Mouse (Mus musculus) Patski (cell line): ENCODE results near the gene Adck2. TPM values are rescaled to one million over a fixed set of nuclear protein-coding genes. Genes with fewer than 3 reads are reported as not detected.

Source experiments
- ATAC-seq: fragments of 100-300 bp; one replicate; pipeline ENCODE4 v1.8.0; 2021
- CTCF ChIA-PET: fragments of 350-600 bp; sonication (Branson Sonifier 250); formaldehyde crosslinking; loops from one replicate; lab custom pipeline; 2022; ENCODE audit warnings: inconsistent platforms; lab: Charles Lee
- POLR2A ChIA-PET: fragments of 350-600 bp; sonication (Branson Sonifier 250); formaldehyde crosslinking; loops from one replicate; lab custom pipeline; 2022; ENCODE audit warnings: antibody characterized with exemption, inconsistent platforms; lab: Charles Lee
- DNase-seq: peaks from one replicate; pipeline ENCODE4 v3.0.0-alpha.2; 2011; ENCODE audit warnings: low read depth, low spot score
- H3K27me3 ChIP-seq: fragments of 371-371 bp; one replicate; pipeline ENCODE4 v1.5.1; 2021
- CTCF ChIP-seq: fragments of 100-300 bp; IDR thresholded peaks from one replicate; pipeline ENCODE4 v1.5.1; 2021
- in situ Hi-C: fragments of 300-500 bp; cut with MboI; formaldehyde crosslinking; loops from 3 replicates; pipeline ENCODE4 v1.11.1; 2018; ENCODE audit warnings: low pct_unique_long_range_greater_than_20kb, mixed read lengths
- polyA plus RNA-seq: library from polyadenylated mRNA; unstranded; gene quantifications from one replicate; pipeline ENCODE4 v1.2.3, GENCODE M21; 2021

Gene Adck2
- polyA plus RNA-seq, 1 experiment from 2014 or later: 19.6 TPM

DNA sequence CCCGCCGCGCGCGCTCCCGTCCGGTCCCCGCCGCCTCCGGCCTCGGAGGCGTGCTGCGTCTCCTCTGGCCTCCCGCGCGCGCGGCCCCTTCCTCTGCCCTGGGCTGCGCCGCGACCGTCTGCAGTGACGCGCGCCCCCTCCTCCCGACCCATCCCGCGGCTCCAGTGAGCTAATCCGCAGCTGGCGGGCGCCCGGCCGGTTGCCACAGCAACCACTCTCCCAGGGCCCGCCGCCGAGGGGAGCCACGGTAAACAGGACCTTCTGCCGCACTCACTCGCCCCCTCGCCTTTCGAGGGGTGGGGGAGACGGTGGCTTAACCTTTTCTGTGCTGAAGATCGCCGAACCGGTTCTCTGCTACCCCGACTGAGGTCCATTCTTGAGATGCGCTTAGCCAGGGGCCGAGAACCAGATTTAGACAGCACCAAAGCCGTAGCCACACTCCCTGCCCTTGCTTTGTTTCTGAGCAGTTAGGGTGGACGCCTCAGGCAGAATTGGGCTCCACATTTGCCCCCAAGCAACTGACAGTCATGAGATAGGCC lies 15.9 kb upstream of the Adck2 start, which contains the start of gene Dennd2a:
Gene Dennd2a (minus strand): TSS at position 145 of the 539 bp plus-strand sequence.
- CTCF ChIA-PET: interaction anchor here (1.2 to 1.7 kb wide), 3 partner anchors 11 to 79 kb away, joined by 3 to 5 read pairs (median 5); no protein-coding TSS in a partner anchor
- POLR2A ChIA-PET: interaction anchor here (0.5 to 1.6 kb wide), 5 partner anchors 20 to 154 kb away, joined by 3 to 7 read pairs (median 3); no protein-coding TSS in a partner anchor
- in situ Hi-C loops: no loop called here
- ATAC-seq (peak; percentile 73), DNase-seq (no peak)
- no peak for TF ChIP-seq CTCF
- no peaks in the 10 kb centered on the region for H3K27me3 ChIP-seq

DNA sequence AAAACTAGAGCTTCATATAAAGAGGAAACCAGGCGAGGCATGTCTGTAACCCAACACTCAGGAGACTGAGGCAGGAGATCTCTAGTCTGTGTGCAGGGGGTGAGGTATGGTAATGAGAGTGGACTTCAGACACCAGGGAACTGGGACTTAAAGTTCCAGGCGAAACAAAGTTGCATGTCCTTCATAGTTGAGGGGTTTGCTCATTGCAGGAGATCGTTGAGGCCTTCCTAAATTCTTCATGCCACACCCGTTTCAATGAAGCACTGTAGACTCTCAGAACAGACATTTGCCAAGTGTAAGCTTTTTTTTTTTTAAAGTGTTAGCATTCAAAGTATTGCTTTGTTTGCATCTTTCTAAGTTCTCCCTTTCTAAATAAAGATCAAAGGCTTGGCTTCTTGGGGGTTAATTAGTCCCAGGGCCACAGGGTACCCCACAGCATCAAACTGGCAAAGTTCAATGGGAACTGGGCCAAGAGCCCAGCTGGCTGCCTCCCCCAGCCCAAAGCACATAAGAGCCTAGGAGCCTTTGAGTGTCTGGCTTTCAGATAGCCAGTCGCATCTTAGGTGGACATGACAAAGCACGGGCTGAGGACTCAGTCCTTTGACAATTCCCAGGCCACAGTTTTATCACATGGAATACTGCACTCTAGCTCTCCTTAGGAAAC lies 14.3 kb upstream of the Adck2 start:
- CTCF ChIA-PET: interaction anchor here (1.0 to 1.9 kb wide), 2 partner anchors 84 to 145 kb away, joined by 3 to 5 read pairs; no protein-coding TSS in a partner anchor
- in situ Hi-C loops: no loop called here
- POLR2A ChIA-PET: interaction anchor here (1.0 to 1.6 kb wide), 3 partner anchors 14 to 95 kb away, joined by 3 to 7 read pairs (median 7); partner anchors contain the start of gene Adck2

DNA sequence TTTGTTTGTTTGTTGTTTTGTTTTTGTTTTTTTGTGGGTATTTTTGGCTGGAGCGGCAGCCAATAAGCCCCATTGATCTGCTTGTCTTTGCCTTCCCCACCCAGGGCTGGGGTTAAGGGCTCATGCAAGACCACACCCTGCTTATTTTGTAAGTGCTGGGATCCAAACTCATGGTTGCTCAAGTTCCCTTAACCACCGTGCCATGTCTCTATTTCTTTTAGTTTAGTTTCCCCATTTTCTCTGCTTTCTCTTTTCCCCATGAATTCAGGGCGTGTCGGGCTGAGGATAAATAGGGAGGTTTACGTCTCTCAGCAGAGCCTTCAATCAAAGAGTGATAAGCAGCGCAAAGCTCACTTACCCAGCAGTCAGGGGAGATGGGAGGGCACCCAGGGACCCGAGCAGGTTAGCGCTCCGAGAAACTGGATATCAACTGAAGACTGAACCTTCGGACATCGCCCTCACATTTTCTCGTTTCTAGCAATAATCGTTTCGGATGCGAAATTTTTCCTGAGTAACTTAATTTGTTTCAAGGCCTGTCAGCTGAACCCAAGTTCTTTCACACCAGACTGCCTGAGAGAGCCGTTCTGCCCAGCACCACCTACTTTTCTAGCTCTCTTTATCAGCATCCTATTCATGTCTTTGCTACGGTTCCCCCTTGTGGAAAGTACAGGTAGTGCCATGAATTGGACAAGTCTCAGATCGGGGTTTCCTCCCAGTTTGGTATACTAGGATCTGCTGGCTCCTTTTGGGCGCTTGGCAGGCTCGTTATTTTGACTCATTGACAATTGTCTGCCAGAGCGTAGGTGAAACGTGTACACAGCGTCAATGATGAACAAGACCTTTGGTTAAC lies 11.3 kb upstream of the Adck2 start:
- in situ Hi-C loops: loop anchor here (5.0 kb wide), 1 partner anchor 50 kb away; no protein-coding TSS in a partner anchor
- no peaks in the 10 kb centered on the region for H3K27me3 ChIP-seq
- CTCF ChIA-PET: interaction anchor here (0.7 to 1.3 kb wide), 10 partner anchors 27 to 109 kb away, joined by 3 to 7 read pairs (median 4); no protein-coding TSS in a partner anchor
- no peak for DNase-seq
- TF ChIP-seq CTCF: peak; percentile 83
- ATAC-seq: peak; percentile 71
- POLR2A ChIA-PET: no interaction called here

More for the DNA sequence above, 14.3 kb upstream of the Adck2 start:
- no peak for TF ChIP-seq CTCF
- DNase-seq: no peak
- no peaks in the 10 kb centered on the region for H3K27me3 ChIP-seq
- no peak for ATAC-seq

DNA sequence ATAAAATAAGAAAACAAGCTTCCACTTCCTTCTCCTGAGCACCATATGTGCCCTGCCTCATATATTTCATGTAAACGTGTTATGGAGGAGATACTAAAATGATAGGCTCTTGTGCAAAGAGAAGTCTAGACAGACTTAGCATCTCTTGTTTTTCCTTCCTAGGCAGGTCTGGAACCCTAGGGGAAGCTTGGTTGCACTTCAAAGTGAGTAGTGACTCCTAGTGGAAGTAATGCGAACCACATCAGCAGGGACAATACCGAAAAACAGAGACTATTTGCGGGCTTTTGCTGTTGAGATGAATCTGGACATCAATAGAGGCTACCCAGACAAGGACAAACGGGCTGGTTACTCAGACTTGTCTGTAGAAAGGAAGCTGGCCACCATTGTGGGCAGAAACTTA lies 6.1 kb upstream of the Adck2 start:
- H3K27me3 ChIP-seq: no peaks in the 10 kb centered on the region
- ChIA-PET POLR2A (interaction anchor here (0.6 to 0.9 kb wide), 2 partner anchors 23 to 135 kb away, joined by 3 read pairs; no protein-coding TSS in a partner anchor), CTCF (interaction anchor here (0.6 to 5.6 kb wide), 15 partner anchors 10 to 156 kb away, joined by 3 to 22 read pairs (median 4); no protein-coding TSS in a partner anchor)
- in situ Hi-C loops: loop anchor here (5.0 kb wide), 1 partner anchor 100 kb away; no protein-coding TSS in a partner anchor
- DNase-seq (no peak), ATAC-seq (peak; percentile 45)
- TF ChIP-seq CTCF: peak; percentile 80

DNA sequence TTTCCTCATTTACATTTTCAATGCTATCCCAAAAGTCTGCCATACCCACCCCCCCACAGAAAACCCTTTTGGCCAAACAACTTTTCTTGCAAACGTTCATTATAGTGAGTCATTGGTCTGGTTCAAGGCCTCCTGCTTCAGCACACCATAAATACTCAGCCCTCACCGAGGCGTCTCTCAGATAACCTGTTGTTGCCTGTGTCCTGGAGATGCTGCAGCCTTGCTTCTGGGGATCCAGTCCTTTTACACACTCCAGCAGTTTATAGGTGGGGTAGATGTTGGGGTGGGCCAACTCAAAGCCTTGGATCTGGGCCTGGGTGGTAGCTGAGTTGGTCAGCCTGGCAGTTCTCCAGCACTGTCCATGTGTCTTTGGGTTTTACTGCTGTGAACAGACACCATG lies 3.2 kb upstream of the Adck2 start:
- DNase-seq (no peak), ATAC-seq (no peak)
- POLR2A ChIA-PET: interaction anchor here (0.6 kb wide), 1 partner anchor 61 kb away, joined by 3 read pairs; no protein-coding TSS in a partner anchor
- no peaks in the 10 kb centered on the region for H3K27me3 ChIP-seq
- CTCF ChIA-PET: interaction anchor here (5.6 kb wide), 1 partner anchor 108 kb away, joined by 22 read pairs; no protein-coding TSS in a partner anchor
- TF ChIP-seq CTCF: no peak
- in situ Hi-C loops: no loop called here

DNA sequence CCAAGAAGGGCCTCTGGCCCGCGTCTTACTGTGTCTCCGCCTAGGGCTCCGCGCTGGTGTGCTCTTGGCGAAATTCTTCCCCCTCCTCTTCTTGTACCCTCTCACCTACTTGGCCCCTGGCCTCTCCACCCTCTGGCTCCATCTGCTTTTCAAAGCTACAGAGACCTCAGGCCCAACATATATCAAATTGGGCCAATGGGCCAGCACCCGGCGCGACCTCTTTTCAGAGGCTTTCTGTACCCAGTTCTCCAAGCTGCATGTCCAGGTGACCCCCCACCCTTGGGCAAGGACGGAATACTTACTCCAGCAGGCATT lies 839 bp downstream of the Adck2 start:
- ChIA-PET POLR2A (interaction anchor here (1.8 kb wide), 1 partner anchor 15 kb away, joined by 7 read pairs; no protein-coding TSS in a partner anchor), CTCF (interaction anchor here (1.3 to 2.4 kb wide), 3 partner anchors 11 to 112 kb away, joined by 3 to 8 read pairs (median 3); partner anchors contain the start of gene Gm42420)
- no peaks in the 10 kb centered on the region for H3K27me3 ChIP-seq
- TF ChIP-seq CTCF: no peak
- ATAC-seq (no peak), DNase-seq (no peak)
- in situ Hi-C loops: no loop called here

DNA sequence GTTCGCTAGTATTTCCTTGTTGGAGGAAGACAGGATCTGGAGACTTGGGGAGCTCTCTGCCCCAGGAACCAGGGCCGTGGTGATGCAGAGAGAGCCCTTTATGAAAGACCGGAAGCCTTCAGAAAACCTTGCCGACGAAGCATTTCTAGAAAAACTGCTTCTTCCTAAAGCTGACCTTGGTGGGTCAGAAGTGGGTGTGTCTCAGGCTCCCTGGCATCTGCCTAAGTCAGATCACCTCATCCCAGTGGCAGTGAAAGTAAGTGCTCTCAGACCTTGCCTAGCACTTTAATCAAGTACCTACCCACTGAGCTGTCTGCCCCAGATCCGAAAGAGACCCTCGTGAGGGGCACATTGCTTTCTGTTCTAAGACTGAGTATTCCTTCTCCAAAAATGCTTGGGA lies 1.3 kb downstream of the Adck2 start:
- no peaks in the 10 kb centered on the region for H3K27me3 ChIP-seq
- CTCF ChIA-PET: interaction anchor here (1.3 to 2.4 kb wide), 2 partner anchors 11 to 20 kb away, joined by 3 to 8 read pairs; partner anchors contain the start of gene Gm42420
- POLR2A ChIA-PET: no interaction called here
- TF ChIP-seq CTCF: no peak
- ATAC-seq (no peak), DNase-seq (no peak)
- in situ Hi-C loops: no loop called here

DNA sequence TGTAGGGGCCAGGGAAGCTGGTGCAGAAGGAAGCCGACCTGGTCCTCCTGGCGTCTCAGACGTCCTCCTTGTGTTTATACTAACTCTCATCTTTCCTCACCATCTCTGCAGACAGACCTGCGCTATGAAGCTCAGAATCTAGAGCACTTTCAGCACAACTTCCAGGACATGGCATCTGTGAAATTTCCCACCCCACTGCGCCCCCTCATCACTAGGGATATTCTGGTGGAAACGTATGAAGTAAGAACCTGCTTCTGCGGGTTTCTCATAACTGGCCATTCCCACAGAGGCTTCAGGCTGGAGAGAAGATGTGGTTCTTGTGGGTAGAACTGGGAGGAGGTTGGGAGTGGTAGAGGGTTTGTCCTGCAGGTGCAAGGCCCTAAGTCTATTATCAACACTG lies 5.9 kb downstream of the Adck2 start:
- CTCF ChIA-PET: no interaction called here
- ATAC-seq: no peak
- no peak for TF ChIP-seq CTCF
- in situ Hi-C loops: no loop called here
- POLR2A ChIA-PET: interaction anchor here (1.9 kb wide), 1 partner anchor 13 kb away, joined by 4 read pairs; the partner anchor contains the start of gene Ndufb2
- DNase-seq: no peak
- H3K27me3 ChIP-seq: no peaks in the 10 kb centered on the region

DNA sequence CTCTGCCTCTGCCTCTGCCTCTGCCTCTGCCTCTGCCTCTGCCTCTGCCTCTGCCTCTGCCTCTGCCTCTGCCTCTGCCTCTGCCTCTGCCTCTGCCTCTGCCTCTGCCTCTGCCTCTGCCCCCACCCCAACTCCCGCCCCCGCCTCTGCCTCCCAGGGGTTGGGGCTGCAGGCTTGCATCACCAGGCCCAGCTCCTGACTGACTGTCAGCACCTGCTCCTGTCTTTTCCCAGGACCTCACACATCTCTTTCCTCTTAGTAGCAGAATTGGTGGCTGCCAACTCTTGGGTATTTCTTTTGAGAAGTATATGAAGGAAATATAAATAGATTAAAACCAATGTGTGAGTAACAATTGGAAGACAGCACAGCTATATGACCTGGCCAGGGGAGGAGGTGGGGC lies 6.9 kb downstream of the Adck2 start:
- no peak for DNase-seq
- ChIA-PET POLR2A (interaction anchor here (0.6 to 1.9 kb wide), 2 partner anchors 12 to 16 kb away, joined by 4 to 5 read pairs; partner anchors contain the start of gene Ndufb2), CTCF (interaction anchor here (1.0 to 1.4 kb wide), 2 partner anchors 13 to 118 kb away, joined by 3 to 5 read pairs; no protein-coding TSS in a partner anchor)
- no peak for ATAC-seq
- no peak for TF ChIP-seq CTCF
- in situ Hi-C loops: no loop called here
- no peaks in the 10 kb centered on the region for H3K27me3 ChIP-seq
